ENCODE assay signal across 11 mouse cellular contexts in genomic region chr4:41695800-41696199, GRCm38 (mm10). TPM values are rescaled to one million over a fixed set of nuclear protein-coding genes. Genes with fewer than 3 reads are reported as not detected.
DNase-seq lines count a peak whose midpoint lies in the region; ATAC-seq lines count a peak whose summit lies in the region.
"Not testable (repeated sequence)": the region's sequence is repeated elsewhere in the genome, so short reads cannot be mapped to it uniquely, and the experiment has no call there.
"Had no signal": no experiment of that assay in that cellular context is flagged by ENCODE, and none has a peak within 500 bp of the region (broad histone marks: within the 10 kb centered on the region; RNA-seq: fewer than 3 reads in every experiment).

No protein-coding gene starts in this region.

- not testable (repeated sequence) for H3K9me3 ChIP-seq in embryonic facial prominence, embryonic 10.5 days; forebrain, embryonic 12.5 days; heart, embryonic 11.5 days (replicated peaks; ENCODE audit: control insufficient read depth, low read length); hindbrain, embryonic 12.5 days (replicated peaks); kidney, embryonic 15.5 days (replicated peaks); limb, embryonic 15.5 days; midbrain, embryonic 14.5 days (ENCODE audit: control insufficient read depth, low read length); neural tube, embryonic 15.5 days (replicated peaks)

- peak overlapping the region; percentile 43; the same call in 1 of the 2 replicates for H3K4me3 ChIP-seq in embryonic facial prominence, embryonic 10.5 days
- H3K4me3 ChIP-seq in forebrain, embryonic 12.5 days (replicated peaks): peak overlapping the region; percentile 19; the same call in 1 of the 2 replicates
- not testable (repeated sequence) for H3K4me3 ChIP-seq in heart, embryonic 11.5 days (ENCODE audit: low read depth, low read length); midbrain, embryonic 14.5 days (replicated peaks; ENCODE audit: low read depth, low read length)
- H3K4me3 ChIP-seq in hindbrain, embryonic 12.5 days: peak overlapping the region; percentile 25
- peak overlapping the region; percentile 23; the same call in 1 of the 2 replicates for H3K4me3 ChIP-seq in kidney, embryonic 15.5 days (replicated peaks)
- H3K4me3 ChIP-seq in limb, embryonic 15.5 days: peak overlapping the region; percentile 16; the same call in 1 of the 2 replicates
- peak overlapping the region; percentile 28 for H3K4me3 ChIP-seq in neural tube, embryonic 15.5 days (replicated peaks)

- not testable (repeated sequence) for H3K27ac ChIP-seq in embryonic facial prominence, embryonic 10.5 days (replicated peaks); forebrain, embryonic 12.5 days; heart, embryonic 11.5 days (ENCODE audit: low read depth, low read length); hindbrain, embryonic 12.5 days; kidney, embryonic 15.5 days; limb, embryonic 15.5 days; midbrain, embryonic 14.5 days (replicated peaks; ENCODE audit: low read depth, low read length); neural tube, embryonic 15.5 days (replicated peaks)

- not testable (repeated sequence) for ATAC-seq in forebrain, embryonic 12.5 days (ENCODE audit: low FRiP score); heart, embryonic 11.5 days (replicated peaks; ENCODE audit: insufficient number of reproducible peaks, low FRiP score, low TSS enrichment); hindbrain, embryonic 12.5 days (ENCODE audit: low FRiP score); kidney, embryonic 15.5 days (replicated peaks; ENCODE audit: low FRiP score); limb, embryonic 15.5 days (ENCODE audit: insufficient number of reproducible peaks, low FRiP score, low TSS enrichment, low read depth); midbrain, embryonic 14.5 days (ENCODE audit: low FRiP score, low TSS enrichment); neural tube, embryonic 15.5 days (ENCODE audit: low FRiP score)

- peaks cover 19% of the 10 kb centered on the region for H3K27me3 ChIP-seq in embryonic facial prominence, embryonic 10.5 days (replicated peaks; ENCODE audit: low read depth, poor library complexity, severe bottlenecking)
- not testable (repeated sequence) for H3K27me3 ChIP-seq in forebrain, embryonic 12.5 days; heart, embryonic 11.5 days (ENCODE audit: control insufficient read depth, insufficient read depth, low read length); hindbrain, embryonic 12.5 days; kidney, embryonic 15.5 days; limb, embryonic 15.5 days; midbrain, embryonic 14.5 days (ENCODE audit: control insufficient read depth, insufficient read depth, low read length); neural tube, embryonic 15.5 days (replicated peaks)

- peak overlapping the region; percentile 47 for H3K4me2 ChIP-seq in forebrain, embryonic 12.5 days
- peak overlapping the region; percentile 45 for H3K4me2 ChIP-seq in heart, embryonic 11.5 days
- peak overlapping the region; percentile 41; the same call in 1 of the 2 replicates for H3K4me2 ChIP-seq in hindbrain, embryonic 12.5 days (replicated peaks)
- peak overlapping the region; percentile 52 for H3K4me2 ChIP-seq in kidney, embryonic 15.5 days
- peak overlapping the region; percentile 33; the same call in 1 of the 2 replicates for H3K4me2 ChIP-seq in limb, embryonic 15.5 days
- peak overlapping the region; percentile 43 for H3K4me2 ChIP-seq in midbrain, embryonic 14.5 days (ENCODE audit: low read length)
- peak overlapping the region; percentile 47 for H3K4me2 ChIP-seq in neural tube, embryonic 15.5 days

- not testable (repeated sequence) for H3K4me1 ChIP-seq in embryonic facial prominence, embryonic 10.5 days; forebrain, embryonic 12.5 days; heart, embryonic 11.5 days (ENCODE audit: control insufficient read depth, insufficient read depth, low read length); hindbrain, embryonic 12.5 days; kidney, embryonic 15.5 days; limb, embryonic 15.5 days; midbrain, embryonic 14.5 days (ENCODE audit: control insufficient read depth, insufficient read depth, low read length); neural tube, embryonic 15.5 days

- DNase-seq in embryonic facial prominence, embryonic 10.5 days (ENCODE audit: low spot score); midbrain, embryonic 14.5 days: not testable (repeated sequence)

- H3K9ac ChIP-seq in forebrain, embryonic 12.5 days; heart, embryonic 11.5 days (ENCODE audit: low read depth, low read length); hindbrain, embryonic 12.5 days; kidney, embryonic 15.5 days; limb, embryonic 15.5 days; midbrain, embryonic 14.5 days (replicated peaks; ENCODE audit: low read length); neural tube, embryonic 15.5 days (replicated peaks): not testable (repeated sequence)

- not testable (repeated sequence) for H3K36me3 ChIP-seq in embryonic facial prominence, embryonic 10.5 days (replicated peaks); forebrain, embryonic 12.5 days (replicated peaks); heart, embryonic 11.5 days (ENCODE audit: control insufficient read depth, insufficient read depth, low read length); hindbrain, embryonic 12.5 days; kidney, embryonic 15.5 days; limb, embryonic 15.5 days; midbrain, embryonic 14.5 days (ENCODE audit: control insufficient read depth, insufficient read depth, low read length); neural tube, embryonic 15.5 days

- 3% methylated on average over 24 of the region's 38 CpGs for WGBS in embryonic facial prominence, embryonic 10.5 days
- under 1% methylated on average over 18 of the region's 38 CpGs for WGBS in forebrain, embryonic 12.5 days
- WGBS in heart, embryonic 11.5 days (ENCODE audit: insufficient replicate concordance): 3% methylated on average over 12 of the region's 38 CpGs
- 5% methylated on average over 15 of the region's 38 CpGs for WGBS in hindbrain, embryonic 12.5 days
- WGBS in kidney, embryonic 15.5 days: 4% methylated on average over 13 of the region's 38 CpGs
- 5% methylated on average over 12 of the region's 38 CpGs for WGBS in limb, embryonic 15.5 days
- WGBS in midbrain, embryonic 14.5 days: 2% methylated on average over 12 of the region's 38 CpGs
- WGBS in neural tube, embryonic 15.5 days: 1% methylated on average over 12 of the region's 38 CpGs

RNA-seq across cellular contexts. Expression of gene Cntfr, which starts 1.1 kb away (rescaled TPM):
- polyA plus RNA-seq in embryonic facial prominence, embryonic 10.5 days (2016; fragmentation: Nextera tagmentation; extraction: Ambion mirVana): 8.6 and 11.1 TPM in 2 replicates
- 21.9 and 28.3 TPM in 2 replicates for polyA plus RNA-seq in forebrain, embryonic 12.5 days (2016; fragmentation: Nextera tagmentation; extraction: Ambion mirVana)
- 4.1 and 4.3 TPM in 2 replicates for polyA plus RNA-seq in heart, embryonic 11.5 days (2014; fragmentation: Nextera tagmentation; extraction: Ambion mirVana)
- 28.8 and 35.9 TPM in 2 replicates for polyA plus RNA-seq in hindbrain, embryonic 12.5 days (2016; fragmentation: Nextera tagmentation; extraction: Ambion mirVana)
- 19.8 and 22.1 TPM in 2 replicates for polyA plus RNA-seq in kidney, embryonic 15.5 days (2015; fragmentation: Nextera tagmentation; extraction: Ambion mirVana)
- polyA plus RNA-seq in limb, embryonic 15.5 days (2015; fragmentation: Nextera tagmentation; extraction: Ambion mirVana): 7.1 and 9.0 TPM in 2 replicates
- 23.9 and 46.8 TPM in 2 replicates for polyA plus RNA-seq in midbrain, embryonic 14.5 days (2014; fragmentation: Nextera tagmentation; extraction: Ambion mirVana)
- 23.1 and 27.2 TPM in 2 replicates for polyA plus RNA-seq in neural tube, embryonic 15.5 days (2015; fragmentation: Nextera tagmentation; extraction: Ambion mirVana)

RNA-seq across cellular contexts. Expression of gene Il11ra1, which starts 4.0 kb away (rescaled TPM):
- polyA plus RNA-seq in embryonic facial prominence, embryonic 10.5 days (2016; fragmentation: Nextera tagmentation; extraction: Ambion mirVana): 146 and 188 TPM in 2 replicates
- 56.6 and 62.1 TPM in 2 replicates for polyA plus RNA-seq in forebrain, embryonic 12.5 days (2016; fragmentation: Nextera tagmentation; extraction: Ambion mirVana)
- 128 and 137 TPM in 2 replicates for polyA plus RNA-seq in heart, embryonic 11.5 days (2014; fragmentation: Nextera tagmentation; extraction: Ambion mirVana)
- 125 and 141 TPM in 2 replicates for polyA plus RNA-seq in hindbrain, embryonic 12.5 days (2016; fragmentation: Nextera tagmentation; extraction: Ambion mirVana)
- 137 and 157 TPM in 2 replicates for polyA plus RNA-seq in kidney, embryonic 15.5 days (2015; fragmentation: Nextera tagmentation; extraction: Ambion mirVana)
- polyA plus RNA-seq in limb, embryonic 15.5 days (2015; fragmentation: Nextera tagmentation; extraction: Ambion mirVana): 431 and 444 TPM in 2 replicates
- polyA plus RNA-seq in midbrain, embryonic 14.5 days (2014; fragmentation: Nextera tagmentation; extraction: Ambion mirVana): 28.1 and 32.1 TPM in 2 replicates
- polyA plus RNA-seq in neural tube, embryonic 15.5 days (2015; fragmentation: Nextera tagmentation; extraction: Ambion mirVana): 52.6 and 56.6 TPM in 2 replicates

RNA-seq across cellular contexts. Expression of gene Rpp25l, which starts 17.5 kb away (rescaled TPM):
- polyA plus RNA-seq in embryonic facial prominence, embryonic 10.5 days (2016; fragmentation: Nextera tagmentation; extraction: Ambion mirVana): 91.2 and 91.9 TPM in 2 replicates
- polyA plus RNA-seq in forebrain, embryonic 12.5 days (2016; fragmentation: Nextera tagmentation; extraction: Ambion mirVana): 77.0 and 79.1 TPM in 2 replicates
- 50.2 and 51.6 TPM in 2 replicates for polyA plus RNA-seq in heart, embryonic 11.5 days (2014; fragmentation: Nextera tagmentation; extraction: Ambion mirVana)
- 55.6 and 66.5 TPM in 2 replicates for polyA plus RNA-seq in hindbrain, embryonic 12.5 days (2016; fragmentation: Nextera tagmentation; extraction: Ambion mirVana)
- 76.2 and 83.6 TPM in 2 replicates for polyA plus RNA-seq in kidney, embryonic 15.5 days (2015; fragmentation: Nextera tagmentation; extraction: Ambion mirVana)
- polyA plus RNA-seq in limb, embryonic 15.5 days (2015; fragmentation: Nextera tagmentation; extraction: Ambion mirVana): 66.0 and 69.1 TPM in 2 replicates
- 62.2 and 64.1 TPM in 2 replicates for polyA plus RNA-seq in midbrain, embryonic 14.5 days (2014; fragmentation: Nextera tagmentation; extraction: Ambion mirVana)
- polyA plus RNA-seq in neural tube, embryonic 15.5 days (2015; fragmentation: Nextera tagmentation; extraction: Ambion mirVana): 59.3 and 61.1 TPM in 2 replicates

RNA-seq across cellular contexts. Expression of gene Dctn3, which starts 27.2 kb away (rescaled TPM):
- 133 and 140 TPM in 2 replicates for polyA plus RNA-seq in embryonic facial prominence, embryonic 10.5 days (2016; fragmentation: Nextera tagmentation; extraction: Ambion mirVana)
- 159 and 179 TPM in 2 replicates for polyA plus RNA-seq in forebrain, embryonic 12.5 days (2016; fragmentation: Nextera tagmentation; extraction: Ambion mirVana)
- 120 and 126 TPM in 2 replicates for polyA plus RNA-seq in heart, embryonic 11.5 days (2014; fragmentation: Nextera tagmentation; extraction: Ambion mirVana)
- 191 and 199 TPM in 2 replicates for polyA plus RNA-seq in hindbrain, embryonic 12.5 days (2016; fragmentation: Nextera tagmentation; extraction: Ambion mirVana)
- 128 and 132 TPM in 2 replicates for polyA plus RNA-seq in kidney, embryonic 15.5 days (2015; fragmentation: Nextera tagmentation; extraction: Ambion mirVana)
- 113 and 123 TPM in 2 replicates for polyA plus RNA-seq in limb, embryonic 15.5 days (2015; fragmentation: Nextera tagmentation; extraction: Ambion mirVana)
- polyA plus RNA-seq in midbrain, embryonic 14.5 days (2014; fragmentation: Nextera tagmentation; extraction: Ambion mirVana): 249 and 299 TPM in 2 replicates
- polyA plus RNA-seq in neural tube, embryonic 15.5 days (2015; fragmentation: Nextera tagmentation; extraction: Ambion mirVana): 271 and 320 TPM in 2 replicates

RNA-seq across cellular contexts. Expression of gene Arid3c, which starts 35.1 kb away (rescaled TPM):
- 0.50 and 0.86 TPM in 2 replicates for polyA plus RNA-seq in embryonic facial prominence, embryonic 10.5 days (2016; fragmentation: Nextera tagmentation; extraction: Ambion mirVana)
- 0.42 and 0.46 TPM in 2 replicates for polyA plus RNA-seq in forebrain, embryonic 12.5 days (2016; fragmentation: Nextera tagmentation; extraction: Ambion mirVana)
- not detected in 2 replicates for polyA plus RNA-seq in heart, embryonic 11.5 days (2014; fragmentation: Nextera tagmentation; extraction: Ambion mirVana)
- 1.1 TPM in 2 replicates for polyA plus RNA-seq in hindbrain, embryonic 12.5 days (2016; fragmentation: Nextera tagmentation; extraction: Ambion mirVana)
- 0.12 and 0.17 TPM in 2 replicates for polyA plus RNA-seq in kidney, embryonic 15.5 days (2015; fragmentation: Nextera tagmentation; extraction: Ambion mirVana)
- not detected in 2 replicates for polyA plus RNA-seq in limb, embryonic 15.5 days (2015; fragmentation: Nextera tagmentation; extraction: Ambion mirVana)
- 0.47 and 0.70 TPM in 2 replicates for polyA plus RNA-seq in midbrain, embryonic 14.5 days (2014; fragmentation: Nextera tagmentation; extraction: Ambion mirVana)
- polyA plus RNA-seq in neural tube, embryonic 15.5 days (2015; fragmentation: Nextera tagmentation; extraction: Ambion mirVana): 1.1 and 1.6 TPM in 2 replicates
- polyA plus RNA-seq: heart, adult 2 months; intestine, embryonic 16.5 days; liver, postnatal 0 days had no signal
